Mouse (Mus musculus) thymus, postnatal 14 days (tissue): Measurements from ENCODE around the gene Sltm.
"Not testable (repeated sequence)": the region's sequence is repeated elsewhere in the genome, so short reads cannot be mapped to it uniquely, and the experiment has no call there.

ENCODE experiments used
- DNase-seq: peaks from one replicate; pipeline ENCODE4 v3.0.0; 2021

Gene Sltm

GRCm38 (mm10) chr9:70552233-70552632 lies 9.7 kb downstream of the Sltm start:
- DNase-seq, result not testable (repeated sequence)

GRCm38 (mm10) chr9:70555431-70555830 lies 12.9 kb downstream of the Sltm start:
- no peak for DNase-seq

- DNase-seq, result no peak
Observed at GRCm38 (mm10) chr9:70556796-70557195, 14.2 kb downstream of the Sltm start.

GRCm38 (mm10) chr9:70562825-70563224 lies 20.3 kb downstream of the Sltm start:
- no peak for DNase-seq

- DNase-seq, result no peak
Observed at GRCm38 (mm10) chr9:70567651-70568050, 25.1 kb downstream of the Sltm start.

- no peak for DNase-seq
Observed at GRCm38 (mm10) chr9:70570351-70570750, 27.8 kb downstream of the Sltm start.

GRCm38 (mm10) chr9:70578123-70578522 lies 35.6 kb downstream of the Sltm start:
- no peak for DNase-seq

GRCm38 (mm10) chr9:70580956-70581355 lies 38.4 kb downstream of the Sltm start:
- DNase-seq, result no peak

GRCm38 (mm10) chr9:70584641-70585040 lies 42.1 kb downstream of the Sltm start:
- peak; percentile 40 for DNase-seq

- DNase-seq, result no peak
Observed at GRCm38 (mm10) chr9:70585172-70585571, 42.6 kb downstream of the Sltm start.

- no peak for DNase-seq
Observed at GRCm38 (mm10) chr9:70587171-70587570, 44.6 kb downstream of the Sltm start.

- DNase-seq, result no peak
Observed at GRCm38 (mm10) chr9:70590775-70591174, 48.2 kb downstream of the Sltm start.

GRCm38 (mm10) chr9:70591486-70591885 lies 48.9 kb downstream of the Sltm start:
- no peak for DNase-seq

GRCm38 (mm10) chr9:70598271-70598670 lies 55.7 kb downstream of the Sltm start:
- no peak for DNase-seq

- DNase-seq, result no peak
Observed at GRCm38 (mm10) chr9:70602186-70602845, 59.8 kb downstream of the Sltm start.

- no peak for DNase-seq
Observed at GRCm38 (mm10) chr9:70611026-70611673, 68.6 kb downstream of the Sltm start.

- no peak for DNase-seq
Observed at GRCm38 (mm10) chr9:70629711-70630110, 87.2 kb downstream of the Sltm start.

GRCm38 (mm10) chr9:70631665-70632064 lies 89.1 kb downstream of the Sltm start:
- no peak for DNase-seq

- DNase-seq, result no peak
Observed at GRCm38 (mm10) chr9:70636748-70637147, 94.2 kb downstream of the Sltm start.
